Mouse (Mus musculus): Measurements from ENCODE around the gene Pycr2.
"Not testable (repeated sequence)": the region's sequence is repeated elsewhere in the genome, so short reads cannot be mapped to it uniquely, and the experiment has no call there.

The Pycr2 gene

DNA sequence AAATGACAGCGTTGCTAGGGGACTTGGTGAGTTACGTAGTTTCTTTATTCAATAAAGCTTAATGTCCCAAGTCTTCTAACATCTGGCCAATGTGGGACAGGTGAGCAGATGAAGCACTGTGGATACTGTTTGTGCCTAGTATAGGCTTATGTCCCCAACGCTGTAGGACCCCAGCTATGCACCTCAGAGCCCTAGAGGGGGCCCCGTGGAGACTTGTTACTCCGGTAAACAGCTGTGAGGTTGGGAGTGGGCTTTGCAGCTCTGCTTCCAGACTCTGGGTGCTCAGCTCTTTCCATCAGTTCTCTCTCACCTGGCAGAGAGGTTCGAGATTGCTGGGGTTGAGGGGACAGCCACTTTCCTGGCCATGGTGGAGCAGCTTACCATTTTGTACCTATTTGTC is 1.2 kb downstream of the Pycr2 start:
- no peak for DNase-seq (ENCODE audit: low read depth, low spot score)

DNA sequence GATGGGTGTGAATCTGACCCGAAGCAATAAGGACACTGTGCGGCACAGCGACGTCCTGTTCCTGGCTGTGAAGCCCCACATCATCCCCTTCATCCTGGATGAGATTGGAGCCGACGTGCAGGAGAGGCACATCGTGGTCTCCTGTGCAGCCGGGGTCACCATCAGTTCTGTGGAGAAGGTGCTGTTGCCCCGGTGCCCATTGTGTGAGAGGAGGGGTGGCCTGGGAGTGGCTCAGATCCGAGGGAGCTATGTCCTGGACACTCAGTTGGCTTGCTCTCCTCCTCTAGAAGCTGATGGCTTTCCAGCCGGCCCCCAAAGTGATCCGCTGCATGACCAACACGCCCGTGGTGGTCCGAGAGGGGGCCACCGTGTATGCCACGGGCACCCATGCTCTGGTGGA is 1.8 kb downstream of the Pycr2 start:
- DNase-seq (ENCODE audit: low read depth, low spot score), result no peak

DNA sequence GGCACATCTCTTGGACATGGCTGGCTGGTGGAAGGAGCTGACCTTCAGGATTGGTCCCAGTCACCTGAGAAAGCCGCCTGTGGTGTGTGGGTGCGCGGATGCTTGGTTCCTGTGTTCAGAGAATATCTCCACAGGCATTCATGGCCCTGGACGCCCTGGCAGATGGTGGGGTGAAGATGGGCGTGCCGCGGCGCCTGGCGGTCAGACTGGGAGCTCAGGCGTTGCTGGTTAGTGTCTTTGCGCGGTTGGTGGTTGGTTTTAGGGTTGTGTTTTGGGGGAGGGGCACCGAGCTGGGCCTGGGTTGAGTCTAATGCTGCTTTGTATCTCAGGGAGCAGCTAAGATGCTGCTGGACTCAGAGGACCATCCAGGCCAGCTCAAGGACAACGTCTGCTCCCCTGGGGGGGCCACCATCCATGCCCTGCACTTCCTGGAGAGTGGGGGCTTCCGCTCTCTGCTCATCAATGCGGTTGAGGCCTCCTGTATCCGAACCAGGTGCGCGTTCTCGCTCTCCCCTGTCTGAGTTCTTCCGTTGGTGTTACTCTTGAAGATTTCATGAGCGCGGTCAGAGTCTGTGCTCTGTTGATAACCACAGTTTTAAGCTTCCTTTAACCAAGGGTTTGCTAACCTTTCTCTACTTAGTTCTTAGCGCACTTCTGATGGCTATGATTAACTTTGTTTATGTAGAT is 2.5 kb downstream of the Pycr2 start:
- no peak for DNase-seq (ENCODE audit: low read depth, low spot score)

- no peak for DNase-seq (ENCODE audit: low read depth, low spot score)
Measured at GRCm38 (mm10) chr1:180911138-180911537, 7.0 kb downstream of the Pycr2 start.

- DNase-seq (ENCODE audit: low read depth, low spot score), result no peak
Measured at GRCm38 (mm10) chr1:180911653-180912287, 7.7 kb downstream of the Pycr2 start.

GRCm38 (mm10) chr1:180912792-180913191 is 8.7 kb downstream of the Pycr2 start:
- no peak for DNase-seq (ENCODE audit: low read depth, low spot score)

- no peak for DNase-seq (ENCODE audit: low read depth, low spot score)
Measured at GRCm38 (mm10) chr1:180913797-180914196, 9.7 kb downstream of the Pycr2 start.

DNA sequence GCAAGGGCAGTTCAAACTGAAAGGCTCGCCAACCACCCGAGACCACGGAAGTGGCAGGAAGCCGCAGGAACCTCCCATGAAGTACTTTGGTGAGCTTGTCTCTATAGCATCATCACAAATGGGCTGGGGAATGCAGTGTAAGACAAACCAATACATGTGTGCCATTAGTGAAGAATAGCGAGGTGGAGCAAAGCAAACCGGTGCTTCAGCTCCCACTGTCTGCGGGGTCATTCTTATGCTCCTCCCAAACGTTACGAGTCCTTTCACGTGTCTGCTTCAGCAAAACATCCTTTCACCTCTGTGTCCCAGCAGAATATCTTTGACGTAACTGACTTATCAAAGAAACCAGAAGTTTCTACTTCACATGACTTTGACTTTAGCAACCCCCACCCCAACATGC is 12.3 kb downstream of the Pycr2 start:
- DNase-seq (ENCODE audit: low read depth, low spot score), result no peak

- DNase-seq (ENCODE audit: low read depth, low spot score), result no peak
Measured at GRCm38 (mm10) chr1:180917053-180917452, 13.0 kb downstream of the Pycr2 start.

GRCm38 (mm10) chr1:180919686-180920085 is 15.6 kb downstream of the Pycr2 start:
- DNase-seq (ENCODE audit: low read depth, low spot score), result no peak

DNA sequence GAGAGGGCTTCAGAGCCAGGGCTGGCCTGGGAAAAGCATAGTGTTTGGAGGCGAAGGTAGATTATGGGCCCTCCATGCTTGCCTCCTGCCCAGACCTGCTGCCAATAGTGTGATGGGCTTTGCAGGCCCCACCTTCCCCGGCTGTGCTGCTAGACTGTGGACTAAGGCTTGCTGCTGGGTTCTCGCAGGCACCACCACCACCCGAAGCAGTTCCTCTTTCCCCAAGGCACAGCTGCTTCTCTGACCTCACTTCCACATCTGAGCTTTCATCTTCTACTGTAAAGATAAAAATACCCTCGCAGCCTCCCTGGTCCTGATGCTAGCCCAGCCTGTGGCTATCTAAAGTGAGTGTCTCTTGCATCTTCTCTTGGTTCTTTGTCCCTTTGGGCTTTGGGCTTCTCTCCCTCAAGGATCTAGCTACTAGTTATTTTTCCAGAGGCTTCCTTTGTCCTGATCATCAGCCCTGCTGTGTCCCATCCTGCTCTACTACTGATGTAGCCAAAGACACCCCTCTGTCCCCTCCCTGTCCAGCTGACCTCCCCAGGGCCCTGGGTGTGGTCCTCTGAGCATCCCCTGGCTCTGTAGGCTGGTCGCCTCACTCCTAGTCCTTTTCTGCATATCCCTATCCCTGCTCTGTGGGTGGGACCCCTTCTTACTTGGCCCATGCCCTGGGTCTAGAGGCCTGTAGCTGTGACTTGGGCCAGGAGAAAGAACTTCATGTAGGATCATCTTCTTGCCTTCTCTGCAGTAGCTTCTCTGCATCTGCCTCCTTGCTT is 18.4 kb downstream of the Pycr2 start:
- no peak for DNase-seq (ENCODE audit: low read depth, low spot score)

GRCm38 (mm10) chr1:180924737-180925136 is 20.6 kb downstream of the Pycr2 start:
- no peak for DNase-seq (ENCODE audit: low read depth, low spot score)

GRCm38 (mm10) chr1:180926286-180926685 is 22.2 kb downstream of the Pycr2 start:
- no peak for DNase-seq (ENCODE audit: low read depth, low spot score)

DNA sequence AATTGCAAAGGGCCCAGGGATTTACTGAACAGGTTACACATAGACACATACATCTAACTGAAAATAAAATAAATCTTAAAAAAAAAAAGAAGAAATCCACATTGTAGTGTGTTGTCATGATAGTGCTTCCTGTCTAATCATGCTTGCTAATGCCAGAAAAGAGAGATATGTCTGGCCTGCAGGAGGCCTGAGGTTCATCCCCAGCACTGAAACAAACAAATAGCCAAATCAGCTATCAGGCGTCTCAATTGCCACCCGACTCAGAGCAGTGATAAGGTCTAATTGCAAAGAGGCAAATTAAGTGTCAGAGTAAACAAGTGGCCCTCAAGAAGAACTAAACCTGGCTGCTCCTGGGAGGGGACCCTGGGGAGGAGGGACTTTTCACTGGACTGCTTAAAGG is 25.5 kb downstream of the Pycr2 start:
- DNase-seq (ENCODE audit: low read depth, low spot score), result no peak

DNA sequence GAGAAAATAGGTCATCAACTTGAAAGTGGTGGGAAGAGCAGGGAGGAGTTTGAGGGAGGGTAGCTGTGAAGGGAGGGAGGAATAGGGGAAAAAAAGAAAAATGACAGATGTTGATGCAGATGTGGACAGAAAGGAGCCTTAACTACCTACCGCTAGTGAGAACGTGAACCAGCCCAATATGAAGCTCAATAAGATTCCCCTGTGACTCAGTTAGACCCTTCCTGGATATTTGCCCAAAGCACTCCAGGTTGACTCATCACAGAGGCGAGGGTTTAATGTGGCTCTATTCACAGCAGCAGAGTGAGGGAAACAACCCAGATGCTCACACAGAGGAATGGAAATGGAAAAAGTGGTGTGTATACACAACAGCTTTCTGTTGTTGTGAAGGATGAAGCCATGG is 27.0 kb downstream of the Pycr2 start:
- DNase-seq (ENCODE audit: low read depth, low spot score), result no peak

- DNase-seq (ENCODE audit: low read depth, low spot score), result no peak
Measured at GRCm38 (mm10) chr1:180933659-180934058, 29.6 kb downstream of the Pycr2 start.

GRCm38 (mm10) chr1:180934467-180935419 is 30.6 kb downstream of the Pycr2 start, which contains the start of gene Lefty1:
Gene Lefty1 (plus strand): TSS chr1:180935022.
- DNase-seq (ENCODE audit: low read depth, low spot score), result no peak

DNA sequence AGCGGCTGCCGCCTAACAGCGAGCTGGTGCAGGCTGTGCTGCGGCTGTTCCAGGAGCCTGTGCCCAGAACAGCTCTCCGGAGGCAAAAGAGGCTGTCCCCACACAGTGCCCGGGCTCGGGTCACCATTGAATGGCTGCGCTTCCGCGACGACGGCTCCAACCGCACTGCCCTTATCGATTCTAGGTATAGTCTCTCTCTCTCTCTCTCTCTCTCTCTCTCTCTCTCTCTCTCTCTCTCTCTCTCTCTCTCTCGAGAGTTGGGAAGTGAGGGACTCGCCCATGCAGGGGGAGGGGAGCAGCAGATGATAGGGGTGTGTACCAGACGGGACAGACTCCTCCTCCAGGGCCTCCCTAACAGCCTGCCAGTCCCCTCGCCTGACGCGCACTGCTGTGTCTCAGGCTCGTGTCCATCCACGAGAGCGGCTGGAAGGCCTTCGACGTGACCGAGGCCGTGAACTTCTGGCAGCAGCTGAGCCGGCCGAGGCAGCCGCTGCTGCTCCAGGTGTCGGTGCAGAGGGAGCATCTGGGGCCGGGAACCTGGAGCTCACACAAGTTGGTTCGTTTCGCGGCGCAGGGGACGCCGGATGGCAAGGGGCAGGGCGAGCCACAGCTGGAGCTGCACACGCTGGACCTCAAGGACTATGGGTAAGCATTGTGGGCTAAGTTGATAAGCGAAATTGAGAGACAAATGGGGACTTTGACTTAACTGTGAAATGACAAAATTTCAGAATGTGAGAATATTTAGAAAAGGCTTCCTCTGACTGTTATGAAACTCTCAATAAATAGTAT is 32.7 kb downstream of the Pycr2 start:
- DNase-seq (ENCODE audit: low read depth, low spot score), result not testable (repeated sequence)

DNA sequence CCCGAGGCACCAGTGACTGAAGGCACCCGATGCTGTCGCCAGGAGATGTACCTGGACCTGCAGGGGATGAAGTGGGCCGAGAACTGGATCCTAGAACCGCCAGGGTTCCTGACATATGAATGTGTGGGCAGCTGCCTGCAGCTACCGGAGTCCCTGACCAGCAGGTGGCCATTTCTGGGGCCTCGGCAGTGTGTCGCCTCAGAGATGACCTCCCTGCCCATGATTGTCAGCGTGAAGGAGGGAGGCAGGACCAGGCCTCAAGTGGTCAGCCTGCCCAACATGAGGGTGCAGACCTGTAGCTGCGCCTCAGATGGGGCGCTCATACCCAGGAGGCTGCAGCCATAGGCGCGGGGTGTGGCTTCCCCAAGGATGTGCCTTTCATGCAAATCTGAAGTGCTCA is 33.5 kb downstream of the Pycr2 start:
- DNase-seq (ENCODE audit: low read depth, low spot score), result not testable (repeated sequence)

- not testable (repeated sequence) for DNase-seq (ENCODE audit: low read depth, low spot score)
Measured at GRCm38 (mm10) chr1:180938781-180939180, 34.7 kb downstream of the Pycr2 start.
